Mouse (Mus musculus): ENCODE results near the gene Cxcr1. TPM values are rescaled to one million over a fixed set of nuclear protein-coding genes. Genes with fewer than 3 reads are reported as not detected.
"Not testable (repeated sequence)": the region's sequence is repeated elsewhere in the genome, so short reads cannot be mapped to it uniquely, and the experiment has no call there.

Gene Cxcr1
- polyA plus RNA-seq, 1 experiment: not detected

DNA sequence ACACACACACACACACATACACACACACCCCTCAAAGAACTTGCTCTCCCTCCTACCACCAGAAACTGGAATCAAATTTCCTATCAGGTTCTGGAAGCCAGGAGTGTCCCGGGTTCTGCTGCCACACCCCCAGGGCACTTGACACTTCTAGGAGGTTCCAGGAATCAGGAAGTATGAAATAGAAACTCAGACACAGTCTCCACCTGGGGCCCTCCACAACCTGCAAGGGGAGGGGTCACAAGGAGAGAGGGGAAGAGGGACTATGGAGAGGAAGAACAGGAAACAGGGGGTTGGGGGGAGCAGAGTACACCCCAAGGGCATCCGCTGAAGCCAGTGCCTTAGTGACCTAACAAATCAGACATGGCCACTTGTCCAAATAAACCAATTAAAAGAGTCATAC is 13.0 kb downstream of the Cxcr1 start:
- 85% methylated on average over 2 of the region's 2 CpGs for whole genome bisulfite sequencing
- Histone ChIP-seq H3K27ac (ENCODE audit: insufficient read depth, low read depth, low read length) (no peak overlapping the region), H3K4me3 (ENCODE audit: insufficient read depth, low read depth, low read length) (no peak overlapping the region), H3K4me1 (ENCODE audit: control insufficient read depth, insufficient read depth, low read length) (no peaks in the 10 kb centered on the region)
- no peak for TF ChIP-seq CTCF (IDR thresholded peaks at IDR 0.05; ENCODE audit: insufficient read depth, low read depth, low read length)
- TF ChIP-seq POLR2A (IDR thresholded peaks at IDR 0.05; ENCODE audit: insufficient read depth, low read depth, low read length): no peak

DNA sequence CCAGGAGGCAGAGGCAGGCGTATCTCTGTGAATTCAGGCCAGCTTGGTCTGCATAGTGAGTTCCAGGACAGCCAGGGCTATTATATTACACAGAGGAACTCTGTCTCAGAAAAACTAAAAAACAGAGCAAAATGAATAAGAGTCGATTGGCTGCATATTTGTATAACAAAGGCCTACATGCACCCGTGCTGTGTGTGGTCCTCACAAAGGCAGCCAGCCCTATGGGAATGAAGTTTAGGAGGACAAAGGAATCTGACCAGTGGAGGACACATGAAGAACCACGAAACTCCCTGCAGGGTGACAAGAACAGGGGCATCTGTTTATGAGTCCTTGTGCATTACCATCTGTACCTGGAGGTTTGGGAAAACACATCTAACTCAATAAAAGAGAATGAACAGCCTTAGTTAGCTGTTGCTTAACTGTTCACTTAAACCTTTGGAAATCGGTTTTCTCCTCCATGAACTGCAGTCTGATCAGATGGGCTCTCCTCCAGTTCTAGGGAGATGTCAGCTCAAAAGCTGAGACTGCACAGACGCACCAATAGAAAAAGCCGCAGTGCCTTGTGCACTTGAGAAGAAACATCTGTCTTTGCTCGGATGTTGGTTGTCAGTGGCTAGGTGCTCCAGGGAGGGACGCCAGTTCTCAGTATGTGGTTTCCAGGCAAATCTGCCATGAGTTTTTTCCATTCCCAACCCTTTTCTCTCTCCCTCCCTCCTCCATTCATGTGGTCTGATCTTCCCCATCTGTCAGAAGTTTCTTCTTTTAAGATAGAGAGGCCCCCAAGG is 14.6 kb downstream of the Cxcr1 start:
- H3K4me3 ChIP-seq (ENCODE audit: insufficient read depth, low read depth, low read length): no peak overlapping the region
- TF ChIP-seq POLR2A (IDR thresholded peaks at IDR 0.05; ENCODE audit: insufficient read depth, low read depth, low read length) (no peak), CTCF (IDR thresholded peaks at IDR 0.05; ENCODE audit: insufficient read depth, low read depth, low read length) (no peak)
- 81% methylated on average over 9 of the region's 9 CpGs for WGBS
- H3K4me1 ChIP-seq (ENCODE audit: control insufficient read depth, insufficient read depth, low read length): no peaks in the 10 kb centered on the region
- H3K27ac ChIP-seq (ENCODE audit: insufficient read depth, low read depth, low read length): no peak overlapping the region

DNA sequence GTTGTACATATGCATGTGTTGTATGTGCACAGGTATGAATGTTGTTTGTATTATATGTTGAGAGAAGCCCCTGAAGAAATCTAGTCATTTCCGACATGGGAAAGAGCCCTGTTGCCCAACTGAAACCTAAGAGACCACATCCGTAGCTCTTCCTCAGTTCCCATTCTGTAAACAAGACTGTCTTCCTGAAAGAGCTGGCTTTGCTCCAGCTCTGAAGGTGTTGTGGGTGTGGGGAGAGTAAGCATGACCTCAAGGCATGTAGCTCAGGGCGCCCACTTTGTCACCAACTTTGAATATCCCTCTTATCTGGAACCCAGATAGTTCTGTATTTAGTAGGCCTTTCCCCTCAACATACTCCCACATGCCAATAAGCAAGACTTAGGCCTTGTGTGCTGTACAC is 15.8 kb downstream of the Cxcr1 start:
- Histone ChIP-seq H3K4me1 (ENCODE audit: control insufficient read depth, insufficient read depth, low read length) (no peaks in the 10 kb centered on the region), H3K4me3 (ENCODE audit: insufficient read depth, low read depth, low read length) (no peak overlapping the region), H3K27ac (ENCODE audit: insufficient read depth, low read depth, low read length) (no peak overlapping the region)
- no peak for TF ChIP-seq CTCF (IDR thresholded peaks at IDR 0.05; ENCODE audit: insufficient read depth, low read depth, low read length)
- no peak for TF ChIP-seq POLR2A (IDR thresholded peaks at IDR 0.05; ENCODE audit: insufficient read depth, low read depth, low read length)
- 91% methylated on average over 3 of the region's 3 CpGs for WGBS

DNA sequence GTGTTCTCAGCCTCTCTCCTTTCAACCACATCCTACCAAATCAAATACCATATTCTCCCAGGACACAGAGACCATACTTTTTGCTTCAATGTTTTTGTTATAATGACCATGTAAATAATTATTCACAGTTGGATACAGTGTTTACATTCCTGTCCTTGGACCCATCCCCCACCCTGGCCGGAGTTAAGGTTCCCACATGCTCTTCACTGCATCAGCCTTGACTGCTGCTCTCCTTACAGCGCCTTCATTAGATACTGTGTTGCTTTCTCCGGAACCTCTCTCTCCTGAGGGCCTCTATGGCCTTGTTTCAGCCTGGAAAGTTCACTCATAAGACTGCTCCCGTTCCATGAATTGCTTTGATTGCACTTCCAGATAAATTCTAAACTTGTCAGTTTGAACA is 18.7 kb downstream of the Cxcr1 start:
- Histone ChIP-seq H3K27ac (ENCODE audit: insufficient read depth, low read depth, low read length) (no peak overlapping the region), H3K4me3 (ENCODE audit: insufficient read depth, low read depth, low read length) (no peak overlapping the region), H3K4me1 (ENCODE audit: control insufficient read depth, insufficient read depth, low read length) (no peaks in the 10 kb centered on the region)
- WGBS: 89% methylated on average over 4 of the region's 4 CpGs
- no peak for TF ChIP-seq CTCF (IDR thresholded peaks at IDR 0.05; ENCODE audit: insufficient read depth, low read depth, low read length)
- TF ChIP-seq POLR2A (IDR thresholded peaks at IDR 0.05; ENCODE audit: insufficient read depth, low read depth, low read length): no peak

DNA sequence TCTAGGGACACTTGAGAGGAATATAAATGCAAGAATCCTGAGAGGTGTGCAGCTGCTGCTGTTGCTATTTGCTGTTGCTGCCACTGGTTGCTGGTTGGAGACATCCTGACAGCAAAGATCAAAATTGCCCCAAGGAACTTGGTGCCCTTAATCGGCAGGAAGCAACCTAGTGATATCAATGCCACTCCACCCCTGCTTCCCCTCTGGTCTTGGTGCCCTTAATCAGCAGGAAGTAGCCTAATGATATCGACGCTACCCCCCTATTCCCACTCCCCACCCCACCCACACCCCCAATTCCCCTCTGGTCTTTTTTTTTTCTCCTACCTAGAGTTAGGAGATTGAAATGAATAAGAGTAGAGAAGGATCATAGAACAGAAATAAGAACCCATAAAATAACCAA is 21.7 kb downstream of the Cxcr1 start:
- Histone ChIP-seq H3K27ac (ENCODE audit: insufficient read depth, low read depth, low read length) (no peak overlapping the region), H3K4me1 (ENCODE audit: control insufficient read depth, insufficient read depth, low read length) (no peaks in the 10 kb centered on the region), H3K4me3 (ENCODE audit: insufficient read depth, low read depth, low read length) (no peak overlapping the region)
- no peak for TF ChIP-seq CTCF (IDR thresholded peaks at IDR 0.05; ENCODE audit: insufficient read depth, low read depth, low read length)
- TF ChIP-seq POLR2A (IDR thresholded peaks at IDR 0.05; ENCODE audit: insufficient read depth, low read depth, low read length): no peak
- WGBS: 82% methylated on average over 3 of the region's 3 CpGs

DNA sequence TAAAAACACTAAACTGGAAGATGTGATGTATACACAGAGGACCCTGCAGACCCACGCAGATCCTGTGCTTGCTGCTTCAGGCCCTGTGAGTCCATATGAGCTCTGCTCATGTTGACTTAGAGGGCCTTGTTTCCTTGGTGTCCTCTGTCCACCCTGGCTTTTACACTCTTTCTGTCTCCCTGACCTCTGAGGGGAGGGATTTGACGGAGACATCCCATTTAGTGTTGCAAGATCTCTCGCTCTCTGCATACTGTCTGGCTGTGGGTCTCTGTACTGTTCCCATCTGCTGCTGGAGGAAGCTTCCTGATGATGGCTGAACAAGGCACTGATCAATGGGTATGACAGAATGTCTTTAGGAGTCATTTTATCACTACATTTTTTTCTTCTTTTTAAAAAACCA is 24.7 kb downstream of the Cxcr1 start:
- WGBS: 87% methylated on average over 3 of the region's 3 CpGs
- no peak for TF ChIP-seq POLR2A (IDR thresholded peaks at IDR 0.05; ENCODE audit: insufficient read depth, low read depth, low read length)
- TF ChIP-seq CTCF (IDR thresholded peaks at IDR 0.05; ENCODE audit: insufficient read depth, low read depth, low read length): no peak
- no peak overlapping the region for H3K4me3 ChIP-seq (ENCODE audit: insufficient read depth, low read depth, low read length)

DNA sequence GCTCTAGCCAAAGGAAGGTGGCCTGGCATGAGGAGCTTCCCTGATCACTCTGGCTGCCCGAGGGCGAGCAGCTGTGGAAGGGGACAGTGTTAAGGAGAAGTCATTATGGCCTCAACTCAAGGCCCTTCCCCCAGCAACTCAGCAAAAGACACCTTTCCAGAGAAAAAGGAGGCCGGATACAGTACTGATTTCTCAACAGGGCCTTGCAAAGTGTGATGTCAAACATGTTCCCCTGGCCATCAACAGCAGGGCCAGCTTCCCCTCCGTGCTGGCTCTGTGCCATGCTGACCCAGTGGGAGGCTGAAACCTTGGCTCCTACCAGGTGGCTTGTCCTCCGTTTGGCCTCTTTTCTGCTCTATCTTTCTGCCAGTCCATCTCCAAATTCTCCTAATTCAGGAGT is 27.3 kb downstream of the Cxcr1 start:
- TF ChIP-seq POLR2A (IDR thresholded peaks at IDR 0.05; ENCODE audit: insufficient read depth, low read depth, low read length): no peak
- no peak for TF ChIP-seq CTCF (IDR thresholded peaks at IDR 0.05; ENCODE audit: insufficient read depth, low read depth, low read length)
- H3K4me1 ChIP-seq (ENCODE audit: control insufficient read depth, insufficient read depth, low read length): no peaks in the 10 kb centered on the region
- WGBS: 80% methylated on average over 5 of the region's 5 CpGs
- no peak overlapping the region for H3K27ac ChIP-seq (ENCODE audit: insufficient read depth, low read depth, low read length)
- no peak overlapping the region for H3K4me3 ChIP-seq (ENCODE audit: insufficient read depth, low read depth, low read length)

More for the DNA sequence above, 24.7 kb downstream of the Cxcr1 start:
- Histone ChIP-seq H3K4me1 (ENCODE audit: control insufficient read depth, insufficient read depth, low read length) (no peaks in the 10 kb centered on the region), H3K27ac (ENCODE audit: insufficient read depth, low read depth, low read length) (no peak overlapping the region)

DNA sequence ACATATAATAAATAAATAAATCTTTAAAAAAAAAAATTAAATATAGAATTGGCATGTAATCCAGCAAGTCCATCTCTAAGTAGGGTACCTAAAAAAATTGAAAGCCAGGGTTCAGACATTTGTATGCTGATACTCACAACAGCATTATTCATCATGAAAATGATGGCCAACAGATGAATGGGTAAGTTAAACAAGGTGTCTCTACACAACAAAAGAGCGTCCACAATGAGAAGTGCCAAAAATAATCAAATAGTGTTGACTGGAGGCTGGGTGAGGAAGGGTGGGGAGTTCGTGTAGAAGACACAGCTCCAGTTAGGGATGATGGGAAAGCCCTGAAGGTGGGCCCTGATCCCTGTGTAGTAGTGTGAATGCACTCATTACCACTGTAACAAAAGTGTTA is 34.4 kb downstream of the Cxcr1 start:
- 78% methylated on average over 2 of the region's 2 CpGs for WGBS
- no peak overlapping the region for H3K27ac ChIP-seq (ENCODE audit: insufficient read depth, low read depth, low read length)
- TF ChIP-seq POLR2A (IDR thresholded peaks at IDR 0.05; ENCODE audit: insufficient read depth, low read depth, low read length) (no peak), CTCF (IDR thresholded peaks at IDR 0.05; ENCODE audit: insufficient read depth, low read depth, low read length) (no peak)
- no peak overlapping the region for H3K4me3 ChIP-seq (ENCODE audit: insufficient read depth, low read depth, low read length)
- H3K4me1 ChIP-seq (ENCODE audit: control insufficient read depth, insufficient read depth, low read length): no peaks in the 10 kb centered on the region

DNA sequence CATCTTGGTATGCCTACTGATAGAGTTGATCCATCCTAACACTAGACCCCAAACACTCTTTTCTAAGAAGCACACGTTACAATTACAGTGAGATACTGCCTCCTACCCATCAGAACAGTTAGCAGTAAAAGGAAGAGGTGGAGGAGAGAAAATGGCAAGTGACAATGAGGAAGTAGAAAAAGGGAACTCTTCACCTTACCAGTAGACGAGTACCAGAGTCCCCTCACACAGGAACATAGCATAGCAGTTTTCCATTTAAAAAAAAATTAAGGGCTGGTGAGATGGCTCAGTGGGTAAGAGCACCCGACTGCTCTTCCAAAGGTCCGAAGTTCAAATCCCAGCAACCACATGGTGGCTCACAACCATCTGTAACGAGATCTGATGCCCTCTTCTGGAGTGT is 34.8 kb downstream of the Cxcr1 start:
- H3K4me3 ChIP-seq (ENCODE audit: insufficient read depth, low read depth, low read length); H3K4me1 ChIP-seq (ENCODE audit: control insufficient read depth, insufficient read depth, low read length); H3K27ac ChIP-seq (ENCODE audit: insufficient read depth, low read depth, low read length): not testable (repeated sequence)
- WGBS: 87% methylated on average over 5 of the region's 5 CpGs

All from olfactory bulb, adult 2 months (tissue).